Mouse (Mus musculus) stomach, postnatal 0 days (tissue): ENCODE measurements around the gene Mrnip. TPM values are rescaled to one million over a fixed set of nuclear protein-coding genes. Genes with fewer than 3 reads are reported as not detected.
"Not testable (repeated sequence)": the region's sequence is repeated elsewhere in the genome, so short reads cannot be mapped to it uniquely, and the experiment has no call there.

ENCODE experiments used
- ATAC-seq: fragments of 200-750 bp; cut with Nextera tagmentation; 2 replicates; pipeline ENCODE4 v1.8.0; 2017; ENCODE audit not compliant: low FRiP score, low TSS enrichment
- DNase-seq: peaks from one replicate; pipeline ENCODE4 v3.0.0-alpha.2; 2016; ENCODE audit warnings: low spot score
- H3K27ac ChIP-seq: fragments of 300-500 bp; sonication (generic); replicated peaks from 2 replicates; pipeline ENCODE4 v1.5.1; 2014; ENCODE audit warnings: mild to moderate bottlenecking, control low read depth
- H3K27me3 ChIP-seq: fragments of 300-500 bp; sonication (generic); 2 replicates; pipeline ENCODE4 v1.6.1; 2014; ENCODE audit warnings: low read length; ENCODE audit not compliant: control insufficient read depth, insufficient read depth
- H3K36me3 ChIP-seq: fragments of 300-500 bp; sonication (generic); 2 replicates; pipeline ENCODE4 v1.6.1; 2014; ENCODE audit warnings: low read length, mixed read lengths; ENCODE audit not compliant: control insufficient read depth, insufficient read depth
- H3K4me1 ChIP-seq: fragments of 300-500 bp; sonication (generic); replicated peaks from 2 replicates; pipeline ENCODE4 v1.6.1; 2014; ENCODE audit warnings: antibody characterized with exemption; ENCODE audit not compliant: control insufficient read depth, insufficient read depth
- H3K4me2 ChIP-seq: fragments of 300-500 bp; sonication (generic); replicated peaks from 2 replicates; pipeline ENCODE4 v1.6.1; 2014; ENCODE audit warnings: low read depth, mild to moderate bottlenecking, control low read depth, moderate library complexity
- H3K4me3 ChIP-seq: fragments of 300-500 bp; sonication (generic); 2 replicates; pipeline ENCODE4 v1.5.1; 2014; ENCODE audit warnings: low read depth, low read length, control low read depth
- H3K9ac ChIP-seq: fragments of 300-500 bp; sonication (generic); 2 replicates; pipeline ENCODE4 v1.6.1; 2014; ENCODE audit warnings: mild to moderate bottlenecking, low read length, control low read depth, mixed read lengths
- H3K9me3 ChIP-seq: fragments of 300-500 bp; sonication (generic); 2 replicates; pipeline ENCODE4 v1.6.1; 2016; ENCODE audit warnings: low read length; ENCODE audit not compliant: control insufficient read depth
- CTCF ChIP-seq: IDR thresholded peaks from 2 replicates; pipeline ENCODE4 v1.5.1; 2016; ENCODE audit warnings: antibody characterized with exemption, low read depth, mild to moderate bottlenecking, moderate library complexity
- EP300 ChIP-seq: optimal IDR thresholded peaks from 2 replicates; pipeline ENCODE3; 2016; ENCODE audit warnings: antibody characterized with exemption
- WGBS: fragments of 180-500 bp; shearing (Covaris S2); extraction: QIAGEN DNeasy Blood & Tissue Kit; methylation state at CpG from one replicate; pipeline ENCODE4 v1.1.7; 2014; 5-methylcytosine and 5-hydroxymethylcytosine counted together
- polyA plus RNA-seq: library from polyadenylated mRNA; unstranded; fragments of >200 nt; fragmentation: Nextera tagmentation; extraction: Ambion mirVana; gene quantifications from 2 replicates; pipeline ENCODE4 v1.2.1, GENCODE M21; 2015

Mrnip gene
- polyA plus RNA-seq: 6.1 and 6.2 TPM in 2 replicates

- Histone ChIP-seq H3K9ac (peak within 1 kb of the TSS; percentile 83), H3K27ac (peak within 1 kb of the TSS; percentile 56; the same call in 1 of the 2 replicates), H3K4me3 (peak within 1 kb of the TSS; percentile 64), H3K36me3 (peaks cover 12% of the 10 kb centered on the region), H3K4me2 (peak within 1 kb of the TSS; percentile 84)
- not testable (repeated sequence) for H3K27me3 ChIP-seq, H3K4me1 ChIP-seq, DNase-seq, H3K9me3 ChIP-seq
- peak; percentile 27 for ATAC-seq
- 3% methylated on average over 19 of the region's 19 CpGs for WGBS
Measured at GRCm38 (mm10) chr11:50174111-50174729, at the start of gene Mrnip. Gene Mrnip (plus strand): TSS chr11:50174444.

- H3K27ac ChIP-seq: no peak overlapping the region
- H3K4me1 ChIP-seq: no peaks in the 10 kb centered on the region
- 0 out of 2 replicates have a peak overlapping the region, but pooled peaks have one; percentile 27 for H3K4me2 ChIP-seq
- no peak overlapping the region for H3K4me3 ChIP-seq
- no peaks in the 10 kb centered on the region for H3K9me3 ChIP-seq
- no peak for ATAC-seq
- WGBS: 3% methylated on average over 10 of the region's 10 CpGs
- no peak for DNase-seq
- H3K36me3 ChIP-seq: no peaks in the 10 kb centered on the region
- no peak overlapping the region for H3K9ac ChIP-seq
- TF ChIP-seq CTCF: no peak
- TF ChIP-seq EP300: no peak
- no peaks in the 10 kb centered on the region for H3K27me3 ChIP-seq
Measured at GRCm38 (mm10) chr11:50127781-50128180, 46.5 kb upstream of the Mrnip start.

- peak within 1 kb of the TSS; percentile 98 for H3K9ac ChIP-seq
- TF ChIP-seq CTCF (peak; percentile 78), EP300 (no peak)
- peak within 1 kb of the TSS; percentile 91 for H3K27ac ChIP-seq
- H3K4me2 ChIP-seq: peak within 1 kb of the TSS; percentile 97
- no peaks in the 10 kb centered on the region for H3K27me3 ChIP-seq
- peak; percentile 92 for DNase-seq
- peak within 1 kb of the TSS; percentile 86 for H3K4me3 ChIP-seq
- no peaks in the 10 kb centered on the region for H3K4me1 ChIP-seq
- H3K36me3 ChIP-seq: peaks cover under 1% of the 10 kb centered on the region; the same call in 1 of the 2 replicates
- ATAC-seq: peak; percentile 95
- no peaks in the 10 kb centered on the region for H3K9me3 ChIP-seq
- WGBS: under 1% methylated on average over 71 of the region's 77 CpGs
Measured at GRCm38 (mm10) chr11:50130811-50131766, 43.2 kb upstream of the Mrnip start, which contains the start of gene Tbc1d9b. Gene Tbc1d9b (plus strand): TSS chr11:50131396.

GRCm38 (mm10) chr11:50131801-50132201 is 42.4 kb upstream of the Mrnip start:
- WGBS: 9% methylated on average over 10 of the region's 10 CpGs
- Histone ChIP-seq H3K9ac (peak overlapping the region; percentile 98), H3K36me3 (peaks cover 5% of the 10 kb centered on the region; the same call in 1 of the 2 replicates), H3K9me3 (no peaks in the 10 kb centered on the region), H3K27me3 (no peaks in the 10 kb centered on the region), H3K27ac (peak overlapping the region; percentile 91), H3K4me3 (peak overlapping the region; percentile 86), H3K4me1 (no peaks in the 10 kb centered on the region), H3K4me2 (peak overlapping the region; percentile 97)
- DNase-seq: peak; percentile 23
- no peak for ATAC-seq
- TF ChIP-seq CTCF: no peak
- no peak for TF ChIP-seq EP300

GRCm38 (mm10) chr11:50132265-50132664 is 42.0 kb upstream of the Mrnip start:
- no peaks in the 10 kb centered on the region for H3K9me3 ChIP-seq
- H3K27me3 ChIP-seq: no peaks in the 10 kb centered on the region
- peak overlapping the region; percentile 98 for H3K9ac ChIP-seq
- TF ChIP-seq EP300 (no peak), CTCF (no peak)
- peaks cover 5% of the 10 kb centered on the region; the same call in 1 of the 2 replicates for H3K36me3 ChIP-seq
- peak overlapping the region; percentile 97 for H3K4me2 ChIP-seq
- 80% methylated on average over 6 of the region's 6 CpGs for WGBS
- ATAC-seq (no peak), DNase-seq (no peak)
- no peaks in the 10 kb centered on the region for H3K4me1 ChIP-seq
- H3K4me3 ChIP-seq: peak overlapping the region; percentile 86
- H3K27ac ChIP-seq: no peak overlapping the region
